ENCODE assay signal across 23 mouse cellular contexts in genomic region chr6:109433596-109433995, GRCm38 (mm10).
A peak's percentile ranks its signal among the peaks of the same experiment; 100 is the strongest.
DNase-seq lines count a peak whose midpoint lies in the region; ATAC-seq and TF ChIP-seq lines count a peak whose summit lies in the region.
"Had no signal": no experiment of that assay in that cellular context is flagged by ENCODE, and none has a peak within 500 bp of the region (broad histone marks: within the 10 kb centered on the region; RNA-seq: fewer than 3 reads in every experiment).

No protein-coding gene starts in this region.

- no peak for TF ChIP-seq CTCF in cerebellum, adult 2 months (IDR thresholded peaks at IDR 0.05; ENCODE audit: borderline replicate concordance, insufficient read depth, low read depth, low read length)
- no peak for TF ChIP-seq CTCF in hindbrain, postnatal 0 days (IDR thresholded peaks at IDR 0.05; ENCODE audit: low read depth)
- no peak for TF ChIP-seq CTCF in midbrain, postnatal 0 days (IDR thresholded peaks at IDR 0.05)
- no peak for TF ChIP-seq CTCF in lung, postnatal 0 days (IDR thresholded peaks at IDR 0.05)

- no peaks in the 10 kb centered on the region for H3K36me3 ChIP-seq in hindbrain, postnatal 0 days (ENCODE audit: insufficient read depth, low read length)
- no peaks in the 10 kb centered on the region for H3K36me3 ChIP-seq in hindbrain, embryonic 13.5 days
- H3K36me3 ChIP-seq in midbrain, postnatal 0 days (ENCODE audit: insufficient read depth, low read length) = no peaks in the 10 kb centered on the region
- H3K36me3 ChIP-seq in midbrain, embryonic 14.5 days (ENCODE audit: control insufficient read depth, insufficient read depth, low read length) = no peaks in the 10 kb centered on the region
- no peaks in the 10 kb centered on the region for H3K36me3 ChIP-seq in lung, postnatal 0 days (ENCODE audit: insufficient read depth, low read length)
- H3K36me3 ChIP-seq: forebrain, embryonic 10.5 days; heart, embryonic 10.5 days; heart, embryonic 13.5 days; hindbrain, embryonic 12.5 days had no signal

- no peak overlapping the region for H3K27ac ChIP-seq in cerebellum, adult 2 months (ENCODE audit: insufficient read depth, low read length)
- H3K27ac ChIP-seq in hindbrain, postnatal 0 days = no peak overlapping the region
- no peak overlapping the region for H3K27ac ChIP-seq in hindbrain, embryonic 13.5 days
- no peak overlapping the region for H3K27ac ChIP-seq in midbrain, postnatal 0 days (ENCODE audit: low read depth, low read length)
- no peak overlapping the region for H3K27ac ChIP-seq in midbrain, embryonic 14.5 days (replicated peaks; ENCODE audit: low read depth, low read length)
- no peak overlapping the region for H3K27ac ChIP-seq in lung, postnatal 0 days (ENCODE audit: low read length)
- H3K27ac ChIP-seq: forebrain, embryonic 10.5 days; forebrain, embryonic 13.5 days; heart, adult 2 months; heart, embryonic 10.5 days; heart, embryonic 13.5 days; hindbrain, embryonic 12.5 days had no signal

- H3K9me3 ChIP-seq in hindbrain, postnatal 0 days (ENCODE audit: low read length) = no peaks in the 10 kb centered on the region
- H3K9me3 ChIP-seq in hindbrain, embryonic 13.5 days = no peaks in the 10 kb centered on the region
- H3K9me3 ChIP-seq in midbrain, postnatal 0 days (ENCODE audit: low read length) = no peaks in the 10 kb centered on the region
- no peaks in the 10 kb centered on the region for H3K9me3 ChIP-seq in midbrain, embryonic 14.5 days (ENCODE audit: control insufficient read depth, low read length)
- no peaks in the 10 kb centered on the region for H3K9me3 ChIP-seq in lung, postnatal 0 days (ENCODE audit: low read length)
- H3K9me3 ChIP-seq: forebrain, embryonic 10.5 days; forebrain, embryonic 13.5 days; heart, embryonic 10.5 days; heart, embryonic 13.5 days; hindbrain, embryonic 12.5 days had no signal

- H3K9ac ChIP-seq in hindbrain, postnatal 0 days (replicated peaks; ENCODE audit: low read length) = no peak overlapping the region
- H3K9ac ChIP-seq in hindbrain, embryonic 13.5 days = no peak overlapping the region
- H3K9ac ChIP-seq in midbrain, postnatal 0 days (replicated peaks; ENCODE audit: low read length, poor library complexity, severe bottlenecking) = no peak overlapping the region
- H3K9ac ChIP-seq in midbrain, embryonic 14.5 days (replicated peaks; ENCODE audit: low read length) = no peak overlapping the region
- no peak overlapping the region for H3K9ac ChIP-seq in lung, postnatal 0 days (replicated peaks; ENCODE audit: low read depth)
- H3K9ac ChIP-seq: forebrain, embryonic 13.5 days; heart, embryonic 13.5 days; hindbrain, embryonic 12.5 days had no signal

- no peak for TF ChIP-seq EP300 in lung, postnatal 0 days (IDR thresholded peaks at IDR 0.05)

- WGBS in cerebellum, adult 2 months = 17% methylated on average over 2 of the region's 2 CpGs
- WGBS in hindbrain, postnatal 0 days = 58% methylated on average over 2 of the region's 2 CpGs
- 95% methylated on average over 2 of the region's 2 CpGs for WGBS in hindbrain, embryonic 13.5 days
- WGBS in midbrain, postnatal 0 days = 58% methylated on average over 2 of the region's 2 CpGs
- WGBS in midbrain, embryonic 14.5 days = 67% methylated on average over 2 of the region's 2 CpGs
- 68% methylated on average over 2 of the region's 2 CpGs for WGBS in lung, postnatal 0 days

- no peaks in the 10 kb centered on the region for H3K27me3 ChIP-seq in cerebellum, adult 2 months (ENCODE audit: control insufficient read depth, insufficient read depth, low read length)
- no peaks in the 10 kb centered on the region for H3K27me3 ChIP-seq in hindbrain, postnatal 0 days (ENCODE audit: insufficient read depth, low read length)
- H3K27me3 ChIP-seq in hindbrain, embryonic 13.5 days = no peaks in the 10 kb centered on the region
- H3K27me3 ChIP-seq in midbrain, postnatal 0 days (ENCODE audit: insufficient read depth, low read length) = no peaks in the 10 kb centered on the region
- H3K27me3 ChIP-seq in midbrain, embryonic 14.5 days (ENCODE audit: control insufficient read depth, insufficient read depth, low read length) = no peaks in the 10 kb centered on the region
- no peaks in the 10 kb centered on the region for H3K27me3 ChIP-seq in lung, postnatal 0 days (replicated peaks; ENCODE audit: insufficient read depth, low read length)
- H3K27me3 ChIP-seq: forebrain, embryonic 13.5 days; heart, embryonic 13.5 days; hindbrain, embryonic 12.5 days; Patski had no signal

- no peaks in the 10 kb centered on the region for H3K4me1 ChIP-seq in cerebellum, adult 2 months (ENCODE audit: control insufficient read depth, insufficient read depth, low read length)
- H3K4me1 ChIP-seq in hindbrain, postnatal 0 days (ENCODE audit: insufficient read depth, low read length) = no peaks in the 10 kb centered on the region
- no peaks in the 10 kb centered on the region for H3K4me1 ChIP-seq in hindbrain, embryonic 13.5 days (replicated peaks)
- H3K4me1 ChIP-seq in midbrain, postnatal 0 days (ENCODE audit: insufficient read depth, low read length) = no peaks in the 10 kb centered on the region
- H3K4me1 ChIP-seq in midbrain, embryonic 14.5 days (ENCODE audit: control insufficient read depth, insufficient read depth, low read length) = no peaks in the 10 kb centered on the region
- no peaks in the 10 kb centered on the region for H3K4me1 ChIP-seq in lung, postnatal 0 days (ENCODE audit: insufficient read depth, low read depth, low read length)
- H3K4me1 ChIP-seq: forebrain, embryonic 10.5 days; forebrain, embryonic 13.5 days; heart, embryonic 10.5 days; heart, embryonic 13.5 days; hindbrain, embryonic 12.5 days had no signal

- no peak overlapping the region for H3K4me2 ChIP-seq in hindbrain, postnatal 0 days (ENCODE audit: low read depth, low read length)
- no peak overlapping the region for H3K4me2 ChIP-seq in hindbrain, embryonic 13.5 days
- H3K4me2 ChIP-seq in midbrain, postnatal 0 days (ENCODE audit: low read depth, low read length, poor library complexity, severe bottlenecking) = no peak overlapping the region
- H3K4me2 ChIP-seq in midbrain, embryonic 14.5 days (ENCODE audit: low read length) = no peak overlapping the region
- no peak overlapping the region for H3K4me2 ChIP-seq in lung, postnatal 0 days (replicated peaks; ENCODE audit: low read depth, low read length)
- H3K4me2 ChIP-seq: forebrain, embryonic 13.5 days; heart, embryonic 13.5 days; hindbrain, embryonic 12.5 days had no signal

- H3K4me3 ChIP-seq in cerebellum, adult 2 months (replicated peaks; ENCODE audit: insufficient read depth, low read depth, low read length) = no peak overlapping the region
- no peak overlapping the region for H3K4me3 ChIP-seq in hindbrain, postnatal 0 days (ENCODE audit: low read length)
- H3K4me3 ChIP-seq in hindbrain, embryonic 13.5 days = no peak overlapping the region
- no peak overlapping the region for H3K4me3 ChIP-seq in midbrain, postnatal 0 days (ENCODE audit: low read depth, low read length)
- H3K4me3 ChIP-seq in midbrain, embryonic 14.5 days (replicated peaks; ENCODE audit: low read depth, low read length) = no peak overlapping the region
- no peak overlapping the region for H3K4me3 ChIP-seq in lung, postnatal 0 days (ENCODE audit: low read depth, low read length)
- H3K4me3 ChIP-seq: forebrain, embryonic 10.5 days; forebrain, embryonic 13.5 days; heart, adult 2 months; heart, embryonic 10.5 days; heart, embryonic 13.5 days; hindbrain, embryonic 12.5 days had no signal

- DNase-seq in cerebellum, postnatal 10 days = peak; percentile 38 to 69
- no peak for DNase-seq in cerebellum, adult 2 months
- DNase-seq in hindbrain, postnatal 0 days (ENCODE audit: low spot score) = peak; percentile 32
- peak; percentile 24 for DNase-seq in midbrain, postnatal 0 days (ENCODE audit: low spot score)
- DNase-seq in midbrain, embryonic 14.5 days = no peak
- DNase-seq in lung, postnatal 0 days (ENCODE audit: low spot score) = no peak
- DNase-seq: adrenal gland, postnatal 10 days; adrenal gland, postnatal 36 days; cerebellum, adult 18-20 months; cerebellum, adult 9-11 months; gastrocnemius, postnatal 10 days; gastrocnemius, postnatal 36 days; heart, adult 2 months; heart, postnatal 14 days; heart, postnatal 4 days had no signal

- TF ChIP-seq POLR2A in cerebellum, adult 2 months (IDR thresholded peaks at IDR 0.05; ENCODE audit: borderline replicate concordance, insufficient read depth, low read length) = no peak

- no peak for ATAC-seq in hindbrain, postnatal 0 days
- no peak for ATAC-seq in hindbrain, embryonic 13.5 days (ENCODE audit: low FRiP score)
- ATAC-seq in midbrain, postnatal 0 days (ENCODE audit: low FRiP score) = no peak
- ATAC-seq in midbrain, embryonic 14.5 days (ENCODE audit: low FRiP score, low TSS enrichment) = no peak
- no peak for ATAC-seq in lung, postnatal 0 days
- ATAC-seq: forebrain, embryonic 13.5 days; forebrain, embryonic 16.5 days; Patski had no signal

Comparison
In these comparisons a context has a peak if more than half of its experiments do, and no peak if none do; other contexts are left out.
1. DNase-seq: peak in cerebellum, postnatal 10 days (2 of 2), hindbrain, postnatal 0 days (single experiment) and midbrain, postnatal 0 days (single experiment); none in cerebellum, adult 2 months (0 of 2), midbrain, embryonic 14.5 days (single experiment) and lung, postnatal 0 days (single experiment).